Mouse (Mus musculus): ENCODE data around the gene Gpatch2. TPM values are rescaled to one million over a fixed set of nuclear protein-coding genes. Genes with fewer than 3 reads are reported as not detected.

The Gpatch2 gene
- total RNA-seq, 1 experiment from 2014 or later: 33.6 TPM

GRCm38 (mm10) chr1:187295711-187296110, 80.4 kb downstream of the Gpatch2 start:
- no peak for ATAC-seq (replicated peaks; ENCODE audit: low read depth, poor library complexity, severe bottlenecking)

DNA sequence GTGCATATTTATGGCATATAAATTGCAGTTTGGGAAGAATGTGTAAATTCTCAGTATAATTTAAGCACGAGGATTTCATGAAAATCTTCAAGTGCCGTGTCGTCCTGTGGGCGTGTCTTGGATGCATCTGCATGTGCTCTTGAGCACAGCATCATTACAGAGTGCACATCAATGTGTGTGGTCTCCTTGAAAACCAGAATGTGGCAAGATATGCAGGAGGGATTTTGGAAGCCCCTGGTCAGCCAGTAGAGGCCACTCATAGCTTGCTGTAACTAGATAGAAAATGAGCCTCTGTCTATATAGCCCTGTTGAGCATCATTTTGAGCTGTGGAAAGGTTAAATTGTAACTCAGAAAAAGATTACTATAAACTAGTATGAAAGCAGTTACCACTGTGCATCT, 83.9 kb downstream of the Gpatch2 start:
- no peak for ATAC-seq (replicated peaks; ENCODE audit: low read depth, poor library complexity, severe bottlenecking)

DNA sequence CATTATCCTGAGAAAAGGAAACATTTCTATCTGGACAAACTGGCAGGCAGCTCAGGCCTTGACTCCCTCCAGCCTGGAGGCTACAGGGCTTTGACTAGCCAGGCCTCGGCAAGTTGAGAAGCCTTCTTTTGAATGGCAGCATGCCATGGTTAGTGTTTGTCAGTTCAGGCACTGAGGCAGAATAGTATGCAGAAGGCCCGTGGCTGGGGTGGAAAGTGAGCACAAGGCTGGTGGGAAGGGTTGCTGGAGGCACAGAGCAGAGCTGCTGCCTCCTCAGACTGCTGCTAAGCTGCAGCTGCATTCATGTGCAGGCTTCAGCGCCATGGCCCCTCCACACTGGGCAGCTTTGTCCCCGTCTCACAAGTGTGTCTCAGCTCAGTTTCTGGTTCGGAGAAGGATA, 85.3 kb downstream of the Gpatch2 start:
- ATAC-seq (replicated peaks; ENCODE audit: low read depth, poor library complexity, severe bottlenecking): no peak

- no peak for ATAC-seq (replicated peaks; ENCODE audit: low read depth, poor library complexity, severe bottlenecking)
Measured at GRCm38 (mm10) chr1:187303221-187303620, 87.9 kb downstream of the Gpatch2 start.

DNA sequence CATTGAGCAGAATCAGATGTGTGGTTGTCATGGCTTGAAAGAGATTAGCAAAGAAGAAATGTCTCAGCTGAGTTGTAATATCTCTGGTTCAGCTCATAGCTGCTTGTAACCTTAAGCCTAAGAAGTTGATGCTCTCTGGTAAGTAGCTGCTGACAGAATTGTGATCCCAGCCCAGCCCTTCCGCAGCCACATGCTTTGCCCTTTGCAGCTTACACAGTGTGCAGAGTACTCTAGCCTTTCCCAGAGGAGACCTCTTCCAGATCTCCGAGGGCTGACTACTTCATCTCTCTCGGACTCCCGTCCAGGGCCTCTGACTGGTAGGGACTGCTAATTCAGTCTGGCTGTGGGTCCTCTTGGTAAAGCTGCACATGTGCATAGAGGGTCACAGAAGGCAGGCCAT, 92.0 kb downstream of the Gpatch2 start:
- no peak for ATAC-seq (replicated peaks; ENCODE audit: low read depth, poor library complexity, severe bottlenecking)

GRCm38 (mm10) chr1:187308523-187308922, 93.2 kb downstream of the Gpatch2 start:
- no peak for ATAC-seq (replicated peaks; ENCODE audit: low read depth, poor library complexity, severe bottlenecking)

DNA sequence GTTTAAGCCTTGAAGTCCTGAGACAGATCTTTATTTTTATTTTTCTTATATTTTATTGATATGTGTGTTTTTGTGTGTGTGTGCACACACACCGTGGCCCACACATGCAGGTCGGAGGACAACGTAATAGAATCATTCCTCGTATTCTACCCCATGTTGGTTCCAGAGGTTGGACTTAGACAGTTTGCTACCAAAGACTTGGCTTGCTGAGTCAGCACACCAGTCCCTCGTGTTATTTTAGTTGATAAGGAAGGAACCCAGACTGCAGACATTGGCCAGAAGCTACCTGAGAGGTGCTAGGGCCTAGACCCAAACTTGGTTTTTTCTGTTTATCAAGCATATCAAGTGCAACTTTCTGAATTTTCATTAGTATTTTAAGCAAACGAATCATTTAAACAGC, 95.8 kb downstream of the Gpatch2 start:
- ATAC-seq (replicated peaks; ENCODE audit: low read depth, poor library complexity, severe bottlenecking): no peak

- no peak for ATAC-seq (replicated peaks; ENCODE audit: low read depth, poor library complexity, severe bottlenecking)
Measured at GRCm38 (mm10) chr1:187313323-187313722, 98.0 kb downstream of the Gpatch2 start.

GRCm38 (mm10) chr1:187313763-187314162, 98.5 kb downstream of the Gpatch2 start:
- no peak for ATAC-seq (replicated peaks; ENCODE audit: low read depth, poor library complexity, severe bottlenecking)

DNA sequence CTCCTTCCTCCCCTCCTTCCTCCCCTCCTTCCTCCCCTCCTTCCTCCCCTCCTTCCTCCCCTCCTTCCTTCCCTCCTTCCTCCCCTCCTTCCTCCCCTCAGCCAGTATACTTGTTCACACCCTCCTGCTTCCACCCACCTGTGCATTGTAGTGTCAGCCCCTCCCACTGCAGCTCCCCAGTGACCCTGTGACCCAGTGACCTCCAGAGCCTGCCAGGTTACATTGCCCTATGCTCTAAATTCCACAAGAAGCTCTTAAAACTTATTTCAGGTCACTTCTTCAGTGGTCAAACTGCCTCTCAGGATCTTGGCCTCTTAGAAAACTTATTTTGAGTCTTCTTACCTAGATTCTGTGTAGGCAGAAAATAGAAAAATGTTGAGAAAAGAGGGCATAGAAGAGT, 99.2 kb downstream of the Gpatch2 start:
- ATAC-seq (replicated peaks; ENCODE audit: low read depth, poor library complexity, severe bottlenecking): no peak

- ATAC-seq (replicated peaks; ENCODE audit: low read depth, poor library complexity, severe bottlenecking): no peak
Measured at GRCm38 (mm10) chr1:187315821-187316220, 100.5 kb downstream of the Gpatch2 start.

DNA sequence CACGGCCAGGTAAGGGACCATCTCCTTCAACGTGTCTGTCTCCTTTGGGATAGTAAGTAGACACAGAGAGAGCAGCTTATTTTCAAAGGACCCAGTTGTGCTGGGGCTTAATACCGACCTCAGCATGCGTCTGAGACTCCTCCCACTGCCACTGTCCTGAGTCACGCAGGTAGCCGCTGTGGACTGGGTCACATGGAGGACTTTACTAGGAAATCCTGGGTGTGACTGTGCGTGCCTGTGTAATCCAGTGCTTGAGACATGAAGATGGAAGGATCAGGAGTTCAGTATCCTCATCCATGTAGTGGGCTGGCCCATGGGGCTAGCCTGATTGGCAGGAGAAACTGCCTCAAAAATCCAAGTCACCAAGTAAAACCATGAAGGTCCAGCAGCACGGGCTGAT, 101.2 kb downstream of the Gpatch2 start:
- no peak for ATAC-seq (replicated peaks; ENCODE audit: low read depth, poor library complexity, severe bottlenecking)

DNA sequence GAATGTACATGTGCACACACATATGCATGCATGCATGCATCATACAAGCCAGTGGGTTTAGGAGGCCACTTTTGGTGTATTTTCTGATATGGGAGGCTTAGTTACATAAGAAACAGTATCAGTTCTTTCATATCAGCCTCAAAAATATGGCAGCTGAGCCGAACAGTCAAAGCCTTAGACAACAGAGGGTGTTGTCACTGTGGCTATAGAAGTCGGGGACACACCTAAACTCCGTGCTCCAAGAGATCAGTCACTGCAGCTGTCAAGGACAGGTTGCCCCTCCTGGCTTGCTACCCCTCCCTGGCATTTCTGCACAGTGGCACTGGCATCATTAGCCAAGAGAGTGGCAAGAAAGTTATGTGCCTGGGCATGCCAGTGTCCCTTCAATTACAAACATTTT, 106.5 kb downstream of the Gpatch2 start:
- ATAC-seq (replicated peaks; ENCODE audit: low read depth, poor library complexity, severe bottlenecking): no peak

GRCm38 (mm10) chr1:187322505-187323208, 107.3 kb downstream of the Gpatch2 start:
- no peak for ATAC-seq (replicated peaks; ENCODE audit: low read depth, poor library complexity, severe bottlenecking)

DNA sequence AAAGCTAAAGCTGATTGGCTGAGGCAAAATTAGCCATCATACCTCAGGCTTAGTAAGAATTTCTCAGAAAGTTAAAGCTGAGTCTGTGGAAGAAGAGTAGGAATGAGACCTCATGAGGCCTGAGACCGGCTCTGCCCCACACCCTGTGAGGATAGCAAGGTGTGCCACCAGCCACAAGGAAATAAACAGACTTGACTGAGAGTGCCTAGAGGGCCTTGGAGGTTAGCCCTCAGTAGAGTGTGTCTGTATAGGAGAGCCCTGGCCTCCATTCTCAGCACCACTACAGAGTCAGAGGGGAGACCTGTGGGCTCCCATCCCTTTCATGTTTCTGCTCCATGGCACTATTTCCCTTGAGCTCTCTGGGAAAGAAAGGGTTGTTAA, 107.9 kb downstream of the Gpatch2 start:
- ATAC-seq (replicated peaks; ENCODE audit: low read depth, poor library complexity, severe bottlenecking): no peak

DNA sequence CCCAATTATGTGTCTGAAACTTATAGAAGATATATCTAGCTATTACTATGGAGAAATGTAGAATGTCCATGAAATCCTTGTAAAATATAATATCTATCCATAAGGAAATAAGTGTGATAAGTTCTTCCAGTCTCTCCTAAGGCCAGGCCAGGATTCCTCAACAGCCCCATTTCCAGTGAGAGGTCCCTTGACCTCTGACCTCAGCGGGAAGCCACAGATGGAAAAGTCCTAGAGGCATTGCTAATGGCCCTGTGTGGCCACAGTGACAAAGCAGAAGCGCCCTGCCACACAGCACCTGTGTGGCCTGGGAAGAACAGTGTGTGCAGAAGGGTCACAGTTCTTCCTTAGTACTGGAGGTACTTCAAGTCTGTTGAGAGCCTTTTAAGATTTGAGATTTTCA, 127.2 kb downstream of the Gpatch2 start:
- ATAC-seq (replicated peaks; ENCODE audit: low read depth, poor library complexity, severe bottlenecking): no peak

DNA sequence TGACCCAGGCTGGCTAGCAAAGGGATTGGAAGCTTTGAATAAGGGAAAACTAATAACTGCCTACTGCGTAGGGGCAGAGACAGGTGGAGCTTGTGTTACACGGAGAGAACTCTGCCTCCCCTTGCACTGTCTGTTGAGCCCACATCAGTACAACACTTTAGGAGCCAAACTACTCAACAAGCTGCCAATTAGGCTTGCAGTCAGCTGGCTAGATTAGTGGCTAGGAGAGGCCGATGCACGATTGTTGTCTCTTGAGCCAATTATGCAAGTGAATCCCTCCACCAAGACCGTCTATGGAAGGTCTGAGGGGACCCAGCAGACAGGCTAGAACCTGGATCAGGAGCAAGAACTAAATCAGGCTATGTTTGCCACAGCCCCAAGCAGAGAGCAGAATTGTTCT, 129.8 kb downstream of the Gpatch2 start:
- ATAC-seq (replicated peaks; ENCODE audit: low read depth, poor library complexity, severe bottlenecking): no peak

DNA sequence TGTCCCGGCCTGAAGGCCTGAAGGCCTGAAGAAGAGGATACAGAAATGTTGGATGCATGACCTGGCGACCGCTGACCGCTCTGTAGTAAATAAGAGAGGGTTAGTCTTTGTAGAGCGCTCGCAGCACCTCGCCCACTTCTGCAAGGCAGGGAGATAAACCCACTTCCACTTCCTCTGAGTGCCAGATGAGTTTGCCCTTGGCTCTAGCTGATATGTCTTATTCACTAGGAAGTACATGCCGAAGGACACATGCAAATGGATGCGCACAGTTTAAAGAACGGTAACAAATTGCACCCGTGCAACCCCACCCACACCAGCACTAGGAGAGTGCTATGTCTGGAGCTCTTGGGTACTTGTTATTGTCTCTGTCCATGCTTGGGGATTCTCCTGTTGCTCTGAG, 131.6 kb downstream of the Gpatch2 start:
- peak; percentile 54 for ATAC-seq (replicated peaks; ENCODE audit: low read depth, poor library complexity, severe bottlenecking)

GRCm38 (mm10) chr1:187347606-187348005, 132.3 kb downstream of the Gpatch2 start:
- ATAC-seq (replicated peaks; ENCODE audit: low read depth, poor library complexity, severe bottlenecking): peak; percentile 2; the same call in 1 of the 2 replicates

DNA sequence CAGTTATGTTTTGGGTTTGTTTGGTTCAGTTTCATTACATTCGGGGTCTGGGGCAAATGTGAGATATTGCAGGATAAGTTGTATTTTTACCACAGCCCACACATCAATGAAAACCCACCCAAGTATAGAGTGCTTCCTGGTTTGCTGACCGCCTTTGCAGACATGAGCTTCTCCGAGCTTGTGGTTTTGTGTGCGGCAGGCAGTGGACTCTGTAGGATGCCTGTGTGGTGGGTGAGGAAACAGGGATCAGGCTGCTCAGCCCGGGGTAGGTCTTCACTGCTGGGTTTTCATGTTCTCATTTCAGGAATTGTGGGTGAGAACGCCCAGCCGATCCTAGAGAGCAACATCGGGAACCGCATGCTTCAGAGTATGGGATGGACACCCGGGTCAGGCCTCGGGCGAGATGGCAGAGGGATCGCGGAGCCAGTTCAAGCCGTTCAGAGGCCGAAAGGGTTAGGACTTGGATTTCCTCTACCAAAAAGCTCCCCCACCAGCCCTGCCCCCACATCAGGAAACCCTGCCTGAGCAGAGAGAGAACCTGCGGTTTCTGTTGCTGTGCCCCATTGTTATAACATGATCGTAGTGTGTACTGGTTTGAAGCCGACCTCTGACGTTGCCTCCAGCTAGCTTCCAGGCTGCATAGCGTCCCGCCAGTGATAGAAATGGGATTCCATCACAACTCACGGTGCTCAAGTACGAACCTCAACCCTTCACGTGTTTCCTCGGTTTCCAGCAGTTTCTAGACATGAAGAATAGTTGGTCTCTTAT, 132.9 kb downstream of the Gpatch2 start:
- ATAC-seq (replicated peaks; ENCODE audit: low read depth, poor library complexity, severe bottlenecking): peak; percentile 69

GRCm38 (mm10) chr1:187348859-187349258, 133.6 kb downstream of the Gpatch2 start:
- peak; percentile 13; the same call in 1 of the 2 replicates for ATAC-seq (replicated peaks; ENCODE audit: low read depth, poor library complexity, severe bottlenecking)

DNA sequence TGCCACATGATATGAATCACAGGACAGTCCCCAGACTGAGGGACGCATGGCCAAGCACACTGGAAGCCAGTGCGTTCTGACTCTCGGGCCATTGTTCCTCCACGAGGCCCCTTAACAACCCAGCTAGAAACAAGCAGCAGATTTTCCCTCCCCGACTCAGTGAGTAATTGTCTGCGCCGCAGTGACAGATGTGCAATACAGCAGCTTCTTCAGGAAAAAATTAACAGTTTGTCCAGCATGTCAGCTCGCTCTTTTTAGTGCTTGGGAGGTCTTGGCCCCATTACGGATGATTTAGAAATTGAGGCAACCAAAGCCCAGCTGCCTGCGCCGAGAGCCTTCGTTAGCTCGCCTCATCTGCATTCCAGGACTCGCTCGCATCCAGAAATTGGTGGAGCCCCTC, 140.9 kb downstream of the Gpatch2 start:
- no peak for ATAC-seq (replicated peaks; ENCODE audit: low read depth, poor library complexity, severe bottlenecking)

All from common myeloid progenitor, adult 5-6 weeks (primary cell).